Mouse (Mus musculus) kidney, embryonic 14.5 days (tissue): ENCODE measurements around the gene Pla2g10. TPM values are rescaled to one million over a fixed set of nuclear protein-coding genes. Genes with fewer than 3 reads are reported as not detected.
A peak's percentile ranks its signal among the peaks of the same experiment; 100 is the strongest.
"Not testable (repeated sequence)": the region's sequence is repeated elsewhere in the genome, so short reads cannot be mapped to it uniquely, and the experiment has no call there.

Experiments
- ATAC-seq: fragments of 200-750 bp; cut with Nextera tagmentation; 2 replicates; pipeline ENCODE4 v1.8.0; 2017; ENCODE audit warnings: moderate number of reproducible peaks, mild to moderate bottlenecking, moderate TSS enrichment, moderate library complexity; ENCODE audit not compliant: low FRiP score, low TSS enrichment
- H3K27ac ChIP-seq: fragments of 300-500 bp; sonication (generic); 2 replicates; pipeline ENCODE4 v1.5.1; 2014; ENCODE audit warnings: low read depth, mild to moderate bottlenecking, low read length, moderate library complexity, mixed read lengths
- H3K27me3 ChIP-seq: fragments of 300-500 bp; sonication (generic); 2 replicates; pipeline ENCODE4 v1.6.1; 2014; ENCODE audit warnings: mild to moderate bottlenecking, low read length; ENCODE audit not compliant: control insufficient read depth, insufficient read depth
- H3K36me3 ChIP-seq: fragments of 300-500 bp; sonication (generic); 2 replicates; pipeline ENCODE4 v1.6.1; 2014; ENCODE audit warnings: low read length, mixed read lengths; ENCODE audit not compliant: control insufficient read depth, insufficient read depth
- H3K4me1 ChIP-seq: fragments of 300-500 bp; sonication (generic); 2 replicates; pipeline ENCODE4 v1.6.1; 2014; ENCODE audit warnings: low read length, mixed read lengths; ENCODE audit not compliant: control insufficient read depth, insufficient read depth
- H3K4me2 ChIP-seq: fragments of 300-500 bp; sonication (generic); replicated peaks from 2 replicates; pipeline ENCODE4 v1.6.1; 2014; ENCODE audit warnings: low read depth, mild to moderate bottlenecking, low read length
- H3K4me3 ChIP-seq: fragments of 300-500 bp; sonication (generic); 2 replicates; pipeline ENCODE4 v1.5.1; 2014; ENCODE audit warnings: mild to moderate bottlenecking, low read length
- H3K9ac ChIP-seq: fragments of 300-500 bp; sonication (generic); 2 replicates; pipeline ENCODE4 v1.6.1; 2014; ENCODE audit warnings: low read depth, mild to moderate bottlenecking, low read length, moderate library complexity
- H3K9me3 ChIP-seq: fragments of 300-500 bp; sonication (generic); 2 replicates; pipeline ENCODE4 v1.6.1; 2016; ENCODE audit warnings: low read length; ENCODE audit not compliant: control insufficient read depth
- WGBS: fragments of 180-500 bp; shearing (Covaris S2); extraction: QIAGEN DNeasy Blood & Tissue Kit; methylation state at CpG from one replicate; pipeline ENCODE4 v1.1.7; 2014; 5-methylcytosine and 5-hydroxymethylcytosine counted together
- polyA plus RNA-seq: library from polyadenylated mRNA; unstranded; fragments of >200 nt; fragmentation: Nextera tagmentation; extraction: Ambion mirVana; gene quantifications from 2 replicates; pipeline ENCODE4 v1.2.1, GENCODE M21; 2014

Gene Pla2g10
- polyA plus RNA-seq, 1 experiment from 2014 or later, result not detected

- not testable (repeated sequence) for H3K4me2 ChIP-seq, H3K4me3 ChIP-seq, ATAC-seq, H3K36me3 ChIP-seq, H3K4me1 ChIP-seq, H3K9ac ChIP-seq, H3K27me3 ChIP-seq, H3K9me3 ChIP-seq, H3K27ac ChIP-seq
- WGBS, result 70% methylated on average over 4 of the region's 4 CpGs
Observed at GRCm38 (mm10) chr16:13739044-13739443, 8.3 kb upstream of the Pla2g10 start.

GRCm38 (mm10) chr16:13735977-13736376 lies 5.2 kb upstream of the Pla2g10 start:
- 0 out of 2 replicates have a peak, but pooled peaks have one; percentile 57 for ATAC-seq
- Histone ChIP-seq H3K4me2 (no peak overlapping the region), H3K9me3 (no peaks in the 10 kb centered on the region), H3K36me3 (no peaks in the 10 kb centered on the region), H3K27ac (no peak overlapping the region), H3K4me1 (0 out of 2 replicates have a peak, but pooled peaks cover under 1% of the 10 kb centered on the region), H3K9ac (no peak overlapping the region), H3K27me3 (no peaks in the 10 kb centered on the region), H3K4me3 (no peak overlapping the region)
- 52% methylated on average over 8 of the region's 8 CpGs for WGBS

- Histone ChIP-seq H3K4me2 (no peak overlapping the region), H3K27me3 (no peaks in the 10 kb centered on the region), H3K4me1 (0 out of 2 replicates have a peak, but pooled peaks cover 3% of the 10 kb centered on the region), H3K9me3 (no peaks in the 10 kb centered on the region), H3K36me3 (no peaks in the 10 kb centered on the region), H3K9ac (no peak overlapping the region), H3K4me3 (no peak overlapping the region), H3K27ac (no peak overlapping the region)
- no peak for ATAC-seq
- 24% methylated on average over 9 of the region's 9 CpGs for WGBS
Observed at GRCm38 (mm10) chr16:13733518-13734137, 2.8 kb upstream of the Pla2g10 start.

GRCm38 (mm10) chr16:13732786-13733185 lies 2.0 kb upstream of the Pla2g10 start:
- Histone ChIP-seq H3K9me3 (no peaks in the 10 kb centered on the region), H3K36me3 (no peaks in the 10 kb centered on the region), H3K4me1 (0 out of 2 replicates have a peak, but pooled peaks cover 3% of the 10 kb centered on the region), H3K4me3 (no peak overlapping the region), H3K27me3 (no peaks in the 10 kb centered on the region), H3K9ac (no peak overlapping the region), H3K27ac (no peak overlapping the region), H3K4me2 (no peak overlapping the region)
- WGBS, result 78% methylated on average over 3 of the region's 3 CpGs
- ATAC-seq, result no peak

GRCm38 (mm10) chr16:13729428-13729827 lies 1.4 kb downstream of the Pla2g10 start:
- H3K4me3 ChIP-seq, result no peak overlapping the region
- no peak overlapping the region for H3K27ac ChIP-seq
- no peaks in the 10 kb centered on the region for H3K36me3 ChIP-seq
- no peaks in the 10 kb centered on the region for H3K27me3 ChIP-seq
- H3K4me2 ChIP-seq, result no peak overlapping the region
- 82% methylated on average over 4 of the region's 4 CpGs for WGBS
- 0 out of 2 replicates have a peak, but pooled peaks cover 3% of the 10 kb centered on the region for H3K4me1 ChIP-seq
- no peak for ATAC-seq
- no peaks in the 10 kb centered on the region for H3K9me3 ChIP-seq
- H3K9ac ChIP-seq, result no peak overlapping the region

- Histone ChIP-seq H3K36me3 (no peaks in the 10 kb centered on the region), H3K4me2 (no peak overlapping the region), H3K9ac (no peak overlapping the region), H3K27me3 (no peaks in the 10 kb centered on the region), H3K27ac (no peak overlapping the region), H3K4me3 (no peak overlapping the region), H3K4me1 (0 out of 2 replicates have a peak, but pooled peaks cover 3% of the 10 kb centered on the region), H3K9me3 (no peaks in the 10 kb centered on the region)
- no peak for ATAC-seq
- WGBS, result 90% methylated on average over 5 of the region's 5 CpGs
Observed at GRCm38 (mm10) chr16:13727811-13728335, 2.9 kb downstream of the Pla2g10 start.

- H3K9me3 ChIP-seq, result no peaks in the 10 kb centered on the region
- H3K4me2 ChIP-seq, result no peak overlapping the region
- no peaks in the 10 kb centered on the region for H3K36me3 ChIP-seq
- no peak overlapping the region for H3K9ac ChIP-seq
- no peaks in the 10 kb centered on the region for H3K27me3 ChIP-seq
- H3K27ac ChIP-seq, result no peak overlapping the region
- no peak for ATAC-seq
- H3K4me3 ChIP-seq, result no peak overlapping the region
- 38% methylated on average over 10 of the region's 10 CpGs for WGBS
- no peaks in the 10 kb centered on the region for H3K4me1 ChIP-seq
Observed at GRCm38 (mm10) chr16:13722937-13723336, 7.8 kb downstream of the Pla2g10 start.

GRCm38 (mm10) chr16:13716821-13717553 lies 13.8 kb downstream of the Pla2g10 start:
- Histone ChIP-seq H3K4me1 (no peaks in the 10 kb centered on the region), H3K4me3 (no peak overlapping the region), H3K36me3 (no peaks in the 10 kb centered on the region), H3K4me2 (no peak overlapping the region), H3K27me3 (no peaks in the 10 kb centered on the region), H3K9ac (no peak overlapping the region), H3K9me3 (no peaks in the 10 kb centered on the region), H3K27ac (no peak overlapping the region)
- 74% methylated on average over 2 of the region's 2 CpGs for WGBS
- ATAC-seq, result no peak

GRCm38 (mm10) chr16:13714910-13715309 lies 15.9 kb downstream of the Pla2g10 start:
- H3K4me3 ChIP-seq, result no peak overlapping the region
- no peak overlapping the region for H3K27ac ChIP-seq
- no peaks in the 10 kb centered on the region for H3K27me3 ChIP-seq
- H3K4me2 ChIP-seq, result no peak overlapping the region
- H3K9me3 ChIP-seq, result no peaks in the 10 kb centered on the region
- WGBS, result 91% methylated on average over 3 of the region's 3 CpGs
- no peaks in the 10 kb centered on the region for H3K4me1 ChIP-seq
- H3K9ac ChIP-seq, result no peak overlapping the region
- no peaks in the 10 kb centered on the region for H3K36me3 ChIP-seq
- no peak for ATAC-seq
